Mouse (Mus musculus): ENCODE data around the gene Cptp. TPM values are rescaled to one million over a fixed set of nuclear protein-coding genes. Genes with fewer than 3 reads are reported as not detected.

Gene Cptp
- total RNA-seq (2021): 10 to 100 TPM in 1 of 2 experiments, 1 to 10 TPM in 1; 9.7 to 21.8 TPM
- long read RNA-seq, experiment 1, transcript Cptp-201 (3 exons, 2,662 nt): major isoform, 19 of 19 reads
- long read RNA-seq, experiment 1, partial matches to known transcripts: 0 of 19 reads
- long read RNA-seq, experiment 1, other reads (novel, unspliced or antisense): 0 of 19 reads
- long read RNA-seq, experiment 2, partial matches to known transcripts: 0 of 3 reads
- long read RNA-seq, experiment 2, other reads (novel, unspliced or antisense): 0 of 3 reads

GRCm38 (mm10) chr4:155869317-155870033, at the start of gene Cptp, which contains the start of gene Ints11:
TSS of gene Cptp (minus strand) at chr4:155869440.
TSS of gene Ints11 (plus strand) at chr4:155869546.
- DNase-seq: peak; percentile 97 to 98

GRCm38 (mm10) chr4:155908751-155909150, 39.5 kb upstream of the Cptp start:
- no peak for DNase-seq

GRCm38 (mm10) chr4:155908281-155908680, 39.0 kb upstream of the Cptp start:
- no peak for DNase-seq

GRCm38 (mm10) chr4:155907003-155907402, 37.8 kb upstream of the Cptp start:
- DNase-seq: no peak

GRCm38 (mm10) chr4:155906125-155906524, 36.9 kb upstream of the Cptp start:
- DNase-seq: no peak

- no peak for DNase-seq
Measured at GRCm38 (mm10) chr4:155905634-155906033, 36.4 kb upstream of the Cptp start.

GRCm38 (mm10) chr4:155904318-155905102, 35.3 kb upstream of the Cptp start:
- no peak for DNase-seq

GRCm38 (mm10) chr4:155903246-155903645, 34.0 kb upstream of the Cptp start:
- DNase-seq: no peak

GRCm38 (mm10) chr4:155901205-155901604, 32.0 kb upstream of the Cptp start:
- peak; percentile 42 to 58 for DNase-seq

- no peak for DNase-seq
Measured at GRCm38 (mm10) chr4:155899355-155899754, 30.1 kb upstream of the Cptp start.

GRCm38 (mm10) chr4:155898318-155898717, 29.1 kb upstream of the Cptp start:
- DNase-seq: no peak

- no peak for DNase-seq
Measured at GRCm38 (mm10) chr4:155896461-155896860, 27.2 kb upstream of the Cptp start.

GRCm38 (mm10) chr4:155895826-155896225, 26.6 kb upstream of the Cptp start:
- DNase-seq: no peak

- peak; percentile 53 to 72 for DNase-seq
Measured at GRCm38 (mm10) chr4:155895216-155895615, 26.0 kb upstream of the Cptp start.

GRCm38 (mm10) chr4:155894311-155894881, 25.2 kb upstream of the Cptp start:
- peak; percentile 82 to 86 for DNase-seq

- DNase-seq: no peak
Measured at GRCm38 (mm10) chr4:155893212-155893690, 24.0 kb upstream of the Cptp start.

- DNase-seq: peak; percentile 49 to 64
Measured at GRCm38 (mm10) chr4:155892438-155893211, 23.4 kb upstream of the Cptp start.

GRCm38 (mm10) chr4:155892017-155892416, 22.8 kb upstream of the Cptp start:
- peak; percentile 90 to 93 for DNase-seq

- DNase-seq: peak; percentile 98 to 99
Measured at GRCm38 (mm10) chr4:155891551-155892001, 22.3 kb upstream of the Cptp start, which contains the start of the genes Pusl1 and Acap3. TSS of gene Pusl1 (minus strand) at chr4:155891781. TSS of gene Acap3 (plus strand) at chr4:155891822.

GRCm38 (mm10) chr4:155891011-155891471, 21.8 kb upstream of the Cptp start:
- no peak for DNase-seq

- DNase-seq: no peak
Measured at GRCm38 (mm10) chr4:155889316-155889715, 20.1 kb upstream of the Cptp start.
